Mouse (Mus musculus): ENCODE measurements at regions not wholly inside any gene's neighbourhood (a gene's known extent, or its start where the extent isn't known, plus 50 kb on each side); places are given as distances from the start of the nearest gene placed in this dataset.

- H3K4me1 ChIP-seq (ENCODE audit: control insufficient read depth, insufficient read depth), result peaks cover 15% of the 10 kb centered on the region
- DNase-seq (ENCODE audit: low spot score) (no peak), ATAC-seq (ENCODE audit: insufficient read depth, low read depth) (no peak)
- H3K27ac ChIP-seq (ENCODE audit: low read depth), result no peak overlapping the region
- no peak overlapping the region for H3K9ac ChIP-seq (replicated peaks; ENCODE audit: low read depth, low read length)
- 57% methylated on average over 8 of the region's 8 CpGs for WGBS
- no peak for TF ChIP-seq CTCF (IDR thresholded peaks at IDR 0.05; ENCODE audit: low read depth)
- H3K9me3 ChIP-seq (replicated peaks; ENCODE audit: control insufficient read depth, low read length), result no peaks in the 10 kb centered on the region
- H3K4me3 ChIP-seq (ENCODE audit: low read depth, low read length), result no peak overlapping the region
- H3K4me2 ChIP-seq (ENCODE audit: low read depth, low read length), result no peak overlapping the region
- H3K36me3 ChIP-seq (replicated peaks; ENCODE audit: control insufficient read depth, insufficient read depth, low read length), result no peaks in the 10 kb centered on the region
- H3K27me3 ChIP-seq (ENCODE audit: control insufficient read depth, insufficient read depth, low read length), result 0 out of 2 replicates have a peak, but pooled peaks cover 3% of the 10 kb centered on the region
These were observed 108.9 kb downstream of the Vegfa start for GRCm38 (mm10) chr17:45923217-45923730.

GRCm38 (mm10) chr17:45917647-45918046 is 114.5 kb downstream of the Vegfa start:
- TF ChIP-seq CTCF (IDR thresholded peaks at IDR 0.05; ENCODE audit: low read depth), result no peak
- TF ChIP-seq EP300 (IDR thresholded peaks at IDR 0.05; ENCODE audit: low read depth), result no peak
- Histone ChIP-seq H3K4me3 (ENCODE audit: low read depth, low read length) (no peak overlapping the region), H3K4me1 (ENCODE audit: control insufficient read depth, insufficient read depth) (peaks cover 15% of the 10 kb centered on the region), H3K4me2 (ENCODE audit: low read depth, low read length) (no peak overlapping the region), H3K36me3 (replicated peaks; ENCODE audit: control insufficient read depth, insufficient read depth, low read length) (no peaks in the 10 kb centered on the region), H3K27ac (ENCODE audit: low read depth) (no peak overlapping the region), H3K9ac (replicated peaks; ENCODE audit: low read depth, low read length) (no peak overlapping the region), H3K27me3 (ENCODE audit: control insufficient read depth, insufficient read depth, low read length) (no peaks in the 10 kb centered on the region), H3K9me3 (replicated peaks; ENCODE audit: control insufficient read depth, low read length) (no peaks in the 10 kb centered on the region)
- DNase-seq (ENCODE audit: low spot score) (no peak), ATAC-seq (ENCODE audit: insufficient read depth, low read depth) (no peak)
- 91% methylated on average over 2 of the region's 2 CpGs for WGBS

- no peak for TF ChIP-seq CTCF (IDR thresholded peaks at IDR 0.05; ENCODE audit: low read depth)
- TF ChIP-seq EP300 (IDR thresholded peaks at IDR 0.05; ENCODE audit: low read depth), result no peak
- no peaks in the 10 kb centered on the region for H3K27me3 ChIP-seq (ENCODE audit: control insufficient read depth, insufficient read depth, low read length)
- peaks cover 15% of the 10 kb centered on the region for H3K4me1 ChIP-seq (ENCODE audit: control insufficient read depth, insufficient read depth)
- no peak overlapping the region for H3K9ac ChIP-seq (replicated peaks; ENCODE audit: low read depth, low read length)
- H3K4me2 ChIP-seq (ENCODE audit: low read depth, low read length), result no peak overlapping the region
- WGBS, result 71% methylated on average over 4 of the region's 4 CpGs
- no peaks in the 10 kb centered on the region for H3K9me3 ChIP-seq (replicated peaks; ENCODE audit: control insufficient read depth, low read length)
- no peak overlapping the region for H3K27ac ChIP-seq (ENCODE audit: low read depth)
- DNase-seq (ENCODE audit: low spot score) (no peak), ATAC-seq (ENCODE audit: insufficient read depth, low read depth) (no peak)
- no peak overlapping the region for H3K4me3 ChIP-seq (ENCODE audit: low read depth, low read length)
- no peaks in the 10 kb centered on the region for H3K36me3 ChIP-seq (replicated peaks; ENCODE audit: control insufficient read depth, insufficient read depth, low read length)
These were observed 115.2 kb downstream of the Vegfa start for GRCm38 (mm10) chr17:45916937-45917336.

GRCm38 (mm10) chr17:45914706-45915240 is 117.4 kb downstream of the Vegfa start:
- Histone ChIP-seq H3K36me3 (replicated peaks; ENCODE audit: control insufficient read depth, insufficient read depth, low read length) (no peaks in the 10 kb centered on the region), H3K9ac (replicated peaks; ENCODE audit: low read depth, low read length) (no peak overlapping the region), H3K4me2 (ENCODE audit: low read depth, low read length) (no peak overlapping the region), H3K27me3 (ENCODE audit: control insufficient read depth, insufficient read depth, low read length) (no peaks in the 10 kb centered on the region), H3K4me3 (ENCODE audit: low read depth, low read length) (no peak overlapping the region), H3K4me1 (ENCODE audit: control insufficient read depth, insufficient read depth) (peaks cover 15% of the 10 kb centered on the region; the same call in 1 of the 2 replicates), H3K9me3 (replicated peaks; ENCODE audit: control insufficient read depth, low read length) (no peaks in the 10 kb centered on the region), H3K27ac (ENCODE audit: low read depth) (no peak overlapping the region)
- DNase-seq (ENCODE audit: low spot score) (no peak), ATAC-seq (ENCODE audit: insufficient read depth, low read depth) (no peak)
- TF ChIP-seq EP300 (IDR thresholded peaks at IDR 0.05; ENCODE audit: low read depth), result no peak
- no peak for TF ChIP-seq CTCF (IDR thresholded peaks at IDR 0.05; ENCODE audit: low read depth)
- WGBS, result 76% methylated on average over 9 of the region's 9 CpGs

- no peak for TF ChIP-seq EP300 (IDR thresholded peaks at IDR 0.05; ENCODE audit: low read depth)
- no peak for TF ChIP-seq CTCF (IDR thresholded peaks at IDR 0.05; ENCODE audit: low read depth)
- H3K27ac ChIP-seq (ENCODE audit: low read depth), result no peak overlapping the region
- no peak for DNase-seq (ENCODE audit: low spot score)
- no peaks in the 10 kb centered on the region for H3K9me3 ChIP-seq (replicated peaks; ENCODE audit: control insufficient read depth, low read length)
- no peak overlapping the region for H3K9ac ChIP-seq (replicated peaks; ENCODE audit: low read depth, low read length)
- peaks cover 11% of the 10 kb centered on the region; the same call in 1 of the 2 replicates for H3K4me1 ChIP-seq (ENCODE audit: control insufficient read depth, insufficient read depth)
- no peak overlapping the region for H3K4me3 ChIP-seq (ENCODE audit: low read depth, low read length)
- H3K27me3 ChIP-seq (ENCODE audit: control insufficient read depth, insufficient read depth, low read length), result no peaks in the 10 kb centered on the region
- WGBS, result 86% methylated on average over 1 of the region's 1 CpGs
- no peak for ATAC-seq (ENCODE audit: insufficient read depth, low read depth)
- H3K4me2 ChIP-seq (ENCODE audit: low read depth, low read length), result no peak overlapping the region
- no peaks in the 10 kb centered on the region for H3K36me3 ChIP-seq (replicated peaks; ENCODE audit: control insufficient read depth, insufficient read depth, low read length)
These were observed 117.9 kb downstream of the Vegfa start for GRCm38 (mm10) chr17:45914237-45914636.

GRCm38 (mm10) chr17:45913671-45914070 is 118.5 kb downstream of the Vegfa start:
- ATAC-seq (ENCODE audit: insufficient read depth, low read depth) (no peak), DNase-seq (ENCODE audit: low spot score) (no peak)
- Histone ChIP-seq H3K36me3 (replicated peaks; ENCODE audit: control insufficient read depth, insufficient read depth, low read length) (no peaks in the 10 kb centered on the region), H3K9ac (replicated peaks; ENCODE audit: low read depth, low read length) (no peak overlapping the region), H3K27me3 (ENCODE audit: control insufficient read depth, insufficient read depth, low read length) (no peaks in the 10 kb centered on the region), H3K4me3 (ENCODE audit: low read depth, low read length) (no peak overlapping the region), H3K9me3 (replicated peaks; ENCODE audit: control insufficient read depth, low read length) (no peaks in the 10 kb centered on the region), H3K4me2 (ENCODE audit: low read depth, low read length) (no peak overlapping the region), H3K27ac (ENCODE audit: low read depth) (no peak overlapping the region), H3K4me1 (ENCODE audit: control insufficient read depth, insufficient read depth) (peaks cover 5% of the 10 kb centered on the region; the same call in 1 of the 2 replicates)
- WGBS, result 74% methylated on average over 4 of the region's 4 CpGs
- TF ChIP-seq CTCF (IDR thresholded peaks at IDR 0.05; ENCODE audit: low read depth) (no peak), EP300 (IDR thresholded peaks at IDR 0.05; ENCODE audit: low read depth) (no peak)

Data from heart, postnatal 0 days (tissue).